Mouse (Mus musculus) c-Kit-positive CD71-negative TER-119-negative erythroid progenitor cells, embryonic 14.5 days (primary cell): Measurements from ENCODE around the gene Prkg1.

Source experiments
- DNase-seq: peaks from one replicate; pipeline ENCODE4 v3.0.0-alpha.2; 2013; ENCODE audit warnings: low read depth

Gene Prkg1

DNA sequence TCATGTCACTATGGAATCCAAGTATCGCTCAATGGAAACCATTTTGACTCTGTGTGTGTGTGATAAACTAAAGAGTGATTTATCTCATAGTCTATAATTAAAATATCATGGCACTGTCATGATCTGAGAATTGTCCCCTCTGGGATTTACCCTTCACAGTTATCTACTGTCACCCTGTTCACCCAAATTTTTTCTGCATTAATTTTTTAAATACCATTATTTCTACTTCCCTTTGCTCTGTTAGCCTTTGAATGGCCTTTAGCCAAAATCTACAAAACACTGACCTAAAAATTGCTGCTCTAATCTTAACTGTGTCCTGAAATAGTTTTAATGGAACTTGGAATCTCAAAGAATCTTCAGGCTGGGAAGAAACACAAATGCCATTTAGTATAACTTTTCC is 143.1 kb downstream of the Prkg1 start:
- DNase-seq, result no peak

- no peak for DNase-seq
Measured at GRCm38 (mm10) chr19:31616830-31617229, 148.0 kb downstream of the Prkg1 start.

GRCm38 (mm10) chr19:31616159-31616558 is 148.7 kb downstream of the Prkg1 start:
- DNase-seq, result no peak

DNA sequence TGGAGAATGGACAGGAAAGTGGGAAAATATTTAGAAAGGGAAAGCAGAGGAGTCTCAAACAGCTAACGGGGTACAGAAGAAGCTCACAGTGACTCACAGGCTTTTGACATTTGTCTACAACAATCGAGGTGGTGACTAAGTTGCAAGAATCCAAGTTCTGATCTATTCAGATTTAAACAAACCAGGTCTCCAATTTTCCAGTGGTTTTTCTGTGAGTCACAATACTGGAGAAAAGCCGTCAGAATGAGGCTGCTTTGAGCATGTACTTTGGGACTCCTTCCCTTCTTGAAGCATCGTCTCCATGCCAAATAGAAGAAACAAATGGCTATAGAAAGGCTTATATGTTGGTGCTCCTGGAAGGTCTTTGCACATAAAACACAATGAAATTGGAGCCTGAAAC is 151.7 kb downstream of the Prkg1 start:
- no peak for DNase-seq

GRCm38 (mm10) chr19:31602578-31602977 is 162.3 kb downstream of the Prkg1 start:
- peak; percentile 25 for DNase-seq

DNA sequence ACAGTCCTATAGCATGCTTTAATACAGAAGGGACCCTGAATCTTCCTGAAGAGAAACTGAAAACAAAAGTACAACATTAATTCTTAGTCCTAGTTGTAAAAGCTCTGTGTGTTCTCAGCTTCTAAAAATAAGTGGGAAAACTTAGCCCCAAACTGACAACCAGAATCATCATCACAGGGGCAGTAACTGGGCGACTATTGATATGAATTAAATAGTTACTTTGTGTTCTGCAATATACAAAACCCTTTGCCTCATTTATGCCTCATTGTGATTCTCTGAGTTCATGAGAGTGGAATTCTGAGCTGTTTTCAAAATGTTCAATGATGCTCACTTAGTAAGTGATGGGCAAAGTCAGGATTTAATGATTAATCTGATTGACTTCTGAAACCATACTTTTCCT is 170.8 kb downstream of the Prkg1 start:
- no peak for DNase-seq

GRCm38 (mm10) chr19:31590701-31591100 is 174.1 kb downstream of the Prkg1 start:
- no peak for DNase-seq

DNA sequence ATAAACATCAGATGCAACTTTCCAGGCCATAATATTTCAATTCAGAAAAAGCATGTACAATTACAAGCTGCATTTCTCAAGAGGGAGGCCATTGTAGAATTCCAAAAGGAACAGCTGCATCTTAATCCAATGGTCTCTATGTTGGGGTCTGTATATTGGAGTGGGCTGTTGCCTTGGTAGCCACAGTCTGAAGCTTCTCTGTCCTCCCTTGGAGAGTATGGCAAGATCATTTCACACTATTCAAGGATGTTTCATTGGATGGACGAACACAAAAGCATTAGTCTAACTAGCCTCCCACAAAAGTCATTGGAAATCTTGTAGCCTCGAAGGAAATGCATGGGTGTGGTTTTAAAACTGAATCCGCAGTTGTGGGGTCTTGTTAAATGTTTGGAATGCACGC is 187.7 kb downstream of the Prkg1 start:
- no peak for DNase-seq

DNA sequence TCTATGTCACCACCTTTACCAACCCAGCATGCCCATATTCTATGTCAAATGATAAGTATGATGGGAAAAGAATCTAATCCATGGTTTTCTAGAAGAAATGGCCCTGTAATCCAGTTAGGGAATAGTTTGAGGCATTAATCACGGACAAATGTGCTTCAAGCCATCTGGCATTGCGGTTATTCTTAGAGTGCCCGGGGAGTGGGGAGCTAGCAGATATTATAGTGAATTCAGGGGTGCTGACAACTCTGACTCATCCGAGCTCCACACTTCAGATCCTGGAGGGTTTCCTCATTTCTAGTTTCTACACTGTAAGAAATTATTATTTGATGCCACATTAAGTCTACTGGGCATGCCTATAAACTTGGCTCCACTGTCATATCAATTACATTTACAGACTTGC is 200.5 kb downstream of the Prkg1 start:
- DNase-seq, result no peak

DNA sequence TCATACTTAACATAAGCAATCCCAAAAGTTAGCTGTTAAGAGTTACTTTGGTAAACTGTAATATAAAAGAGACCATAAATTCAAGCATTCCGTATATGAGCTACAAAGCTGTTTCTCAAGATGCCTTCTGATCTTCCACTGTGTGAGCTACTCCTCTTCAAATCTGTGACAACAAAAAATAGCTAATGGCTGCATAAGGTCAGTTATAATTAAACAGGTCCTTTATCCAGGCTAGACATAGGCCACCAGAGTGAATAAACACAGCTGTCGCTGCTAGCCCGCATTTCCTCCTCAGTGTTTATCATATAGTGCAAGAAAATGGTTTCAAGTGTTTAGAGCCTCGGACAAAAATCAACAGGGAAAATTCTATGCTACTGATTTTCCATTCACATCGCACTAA is 218.8 kb downstream of the Prkg1 start:
- no peak for DNase-seq

GRCm38 (mm10) chr19:31531249-31531740 is 233.5 kb downstream of the Prkg1 start:
- DNase-seq, result no peak

DNA sequence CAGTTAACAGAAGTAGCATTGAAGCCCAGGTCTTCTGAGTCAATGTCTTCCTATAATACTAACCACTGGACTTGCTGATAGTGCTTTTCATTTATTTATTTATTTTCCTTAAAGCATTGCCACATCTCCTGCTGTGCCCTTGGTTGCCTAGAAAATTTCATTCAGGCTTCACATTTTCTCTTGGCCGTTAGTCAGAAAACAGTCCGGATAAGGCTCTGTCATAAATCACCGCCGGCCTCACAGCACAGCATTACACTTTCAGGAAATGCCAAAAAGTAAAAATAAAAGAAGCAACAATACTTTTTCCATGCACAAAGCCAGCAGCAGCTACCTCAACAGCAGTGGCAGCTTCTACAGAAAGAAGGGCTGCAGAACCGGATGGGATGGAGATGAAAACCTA is 234.2 kb downstream of the Prkg1 start:
- no peak for DNase-seq

GRCm38 (mm10) chr19:31529890-31530289 is 234.9 kb downstream of the Prkg1 start:
- DNase-seq, result no peak

GRCm38 (mm10) chr19:31514490-31514889 is 250.3 kb downstream of the Prkg1 start:
- DNase-seq, result no peak

DNA sequence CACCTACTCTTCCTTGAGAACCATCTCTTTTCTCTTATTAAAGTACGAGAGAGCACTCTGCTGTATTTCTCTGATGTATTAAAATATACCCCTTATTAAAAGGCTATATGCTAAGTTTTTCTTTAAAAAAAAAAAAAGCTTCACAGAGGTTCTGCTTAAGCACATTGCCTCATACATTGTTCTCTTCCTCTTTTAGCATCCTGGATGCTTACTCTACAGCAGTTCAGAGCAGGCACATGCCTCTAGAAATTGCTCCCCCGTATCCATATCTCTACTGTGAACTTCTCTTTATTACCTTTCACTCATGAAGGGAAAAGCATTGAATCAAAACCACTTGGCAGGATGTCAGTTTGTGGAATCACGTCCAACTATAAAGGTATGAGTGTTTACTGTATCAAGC is 257.0 kb downstream of the Prkg1 start:
- DNase-seq, result no peak

- no peak for DNase-seq
Measured at GRCm38 (mm10) chr19:31506296-31506695, 258.5 kb downstream of the Prkg1 start.

DNA sequence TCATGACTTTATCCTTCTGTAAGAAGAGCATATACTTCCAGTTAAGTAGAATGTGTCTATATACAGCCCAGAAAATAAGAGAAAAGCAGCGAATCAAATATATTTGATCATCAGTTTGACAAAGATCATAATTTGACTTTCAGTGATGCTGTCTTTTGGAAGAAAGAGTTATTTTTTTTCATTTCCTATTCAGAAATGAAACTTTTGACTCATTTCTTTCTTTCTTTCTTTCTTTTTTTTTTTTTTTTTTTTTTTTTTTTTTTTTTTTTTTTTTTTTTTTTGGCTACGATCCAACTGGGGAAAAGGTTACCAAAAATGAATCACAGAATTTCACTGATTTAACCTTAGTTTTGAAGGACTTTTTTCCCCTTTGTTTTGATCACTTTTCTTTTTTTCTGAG is 259.8 kb downstream of the Prkg1 start:
- no peak for DNase-seq

GRCm38 (mm10) chr19:31497386-31497785 is 267.4 kb downstream of the Prkg1 start:
- no peak for DNase-seq

DNA sequence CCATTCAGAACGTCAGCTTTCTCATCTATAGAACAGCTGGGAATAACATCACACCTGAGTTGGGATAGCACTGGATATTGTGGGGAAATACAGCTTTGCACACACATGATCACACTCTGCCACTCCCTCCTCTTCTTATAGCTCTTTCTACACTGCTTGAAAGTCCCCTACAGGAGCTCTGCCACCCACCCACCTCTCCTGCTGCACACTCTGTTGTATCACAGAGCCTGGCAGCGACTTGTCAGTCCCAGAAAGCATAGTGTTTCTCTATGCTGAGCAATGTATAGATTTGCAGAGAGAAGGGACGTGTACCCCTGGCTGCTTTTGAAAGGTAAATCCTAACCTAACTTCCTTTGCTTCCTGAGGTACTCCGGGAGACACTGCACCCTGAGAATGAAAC is 275.2 kb downstream of the Prkg1 start:
- no peak for DNase-seq

DNA sequence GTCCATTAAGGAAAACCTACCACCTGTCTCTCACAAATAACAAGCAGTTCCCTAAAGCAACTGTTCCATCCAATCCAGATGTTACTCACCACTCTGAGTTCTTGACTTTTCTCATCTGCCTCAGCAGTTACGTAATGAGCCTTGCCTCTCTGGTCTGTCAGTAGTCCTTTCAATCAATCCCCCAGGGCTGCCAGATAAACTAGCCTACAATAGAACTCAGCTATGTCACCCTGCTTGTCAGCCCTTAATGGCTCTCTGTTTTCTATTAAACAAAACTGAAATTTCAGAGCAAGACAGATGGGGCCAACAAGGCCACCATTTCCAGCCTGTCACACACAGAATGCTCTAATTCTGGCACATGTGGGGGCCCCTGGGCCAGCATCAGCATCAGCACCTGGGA is 293.1 kb downstream of the Prkg1 start:
- no peak for DNase-seq

DNA sequence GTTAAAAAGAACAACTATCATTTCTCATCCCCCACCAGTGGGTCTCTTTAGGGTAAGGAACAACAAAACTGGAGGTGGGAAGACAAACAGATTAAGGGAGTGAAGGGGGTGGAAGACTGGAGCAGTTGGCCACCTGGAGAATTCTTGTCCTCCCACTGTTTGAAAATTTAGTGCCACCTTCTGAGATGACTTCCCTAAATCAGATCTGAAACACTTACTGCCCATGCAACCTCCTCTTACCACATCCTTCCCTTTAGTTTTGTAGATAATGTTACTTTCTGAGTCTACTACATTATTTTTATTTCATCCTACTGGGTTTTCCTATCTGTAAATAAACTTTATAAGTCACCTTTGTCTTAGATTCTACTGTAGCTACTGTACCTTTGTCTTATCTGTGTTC is 304.6 kb downstream of the Prkg1 start:
- DNase-seq, result no peak

DNA sequence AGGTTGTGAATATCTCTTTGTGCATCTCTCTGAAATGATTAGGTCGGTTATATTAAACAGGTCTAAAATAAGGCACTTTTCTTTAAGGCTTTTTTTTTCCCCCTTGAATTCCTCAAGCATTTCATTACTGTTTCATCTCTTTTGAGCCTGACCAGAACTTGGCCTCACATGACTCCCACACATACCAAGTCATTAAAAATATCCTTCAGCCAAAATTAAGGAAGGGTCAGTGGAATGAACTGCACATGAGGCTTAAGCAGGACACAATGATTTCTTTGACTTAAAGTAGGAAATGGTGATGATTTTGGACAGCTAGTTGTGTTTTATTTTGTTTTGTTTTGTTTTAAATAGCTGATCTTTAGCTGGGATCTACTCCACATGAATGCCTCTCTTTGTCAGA is 320.7 kb downstream of the Prkg1 start:
- DNase-seq, result no peak

- DNase-seq, result no peak
Measured at GRCm38 (mm10) chr19:31442311-31442710, 322.5 kb downstream of the Prkg1 start.

DNA sequence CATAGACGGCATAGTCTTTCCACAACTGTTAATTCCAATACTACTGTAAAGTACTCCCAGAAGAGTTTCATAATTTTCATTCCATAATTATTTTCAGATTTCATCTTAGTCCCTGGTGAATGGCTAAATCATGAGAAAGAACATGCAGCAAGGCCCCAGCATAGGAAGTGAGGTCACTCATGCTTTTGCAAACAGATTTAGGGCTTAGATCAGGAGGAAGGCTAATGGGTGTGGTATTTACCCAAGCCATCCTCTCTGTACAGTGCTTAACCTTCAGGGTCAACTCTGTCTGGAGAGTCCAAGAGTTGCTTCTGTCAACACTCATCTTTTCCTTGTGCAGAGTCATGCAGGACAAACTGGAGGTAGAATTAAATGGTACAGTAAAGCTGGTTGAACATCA is 331.4 kb downstream of the Prkg1 start:
- no peak for DNase-seq

GRCm38 (mm10) chr19:31431411-31431810 is 333.4 kb downstream of the Prkg1 start:
- no peak for DNase-seq
